Mouse (Mus musculus) forebrain, embryonic 12.5 days (tissue): ENCODE data around the gene Rita1. TPM values are rescaled to one million over a fixed set of nuclear protein-coding genes. Genes with fewer than 3 reads are reported as not detected.

Source experiments
- ATAC-seq: fragments of 200-750 bp; cut with Nextera tagmentation; 2 replicates; pipeline ENCODE4 v1.8.0; 2017; ENCODE audit warnings: moderate TSS enrichment; ENCODE audit not compliant: low FRiP score
- H3K27ac ChIP-seq: fragments of 300-500 bp; sonication (generic); 2 replicates; pipeline ENCODE4 v1.5.1; 2016; ENCODE audit warnings: mild to moderate bottlenecking
- H3K27me3 ChIP-seq: fragments of 300-500 bp; sonication (generic); 2 replicates; pipeline ENCODE4 v1.6.1; 2016; ENCODE audit warnings: mild to moderate bottlenecking
- H3K36me3 ChIP-seq: fragments of 300-500 bp; sonication (generic); replicated peaks from 2 replicates; pipeline ENCODE4 v1.6.1; 2016; ENCODE audit warnings: mild to moderate bottlenecking
- H3K4me1 ChIP-seq: fragments of 300-500 bp; sonication (generic); 2 replicates; pipeline ENCODE4 v1.6.1; 2016
- H3K4me2 ChIP-seq: fragments of 300-500 bp; sonication (generic); 2 replicates; pipeline ENCODE4 v1.6.1; 2016; ENCODE audit warnings: mild to moderate bottlenecking, moderate library complexity
- H3K4me3 ChIP-seq: fragments of 300-500 bp; sonication (generic); replicated peaks from 2 replicates; pipeline ENCODE4 v1.5.1; 2016; ENCODE audit warnings: mild to moderate bottlenecking
- H3K9ac ChIP-seq: fragments of 300-500 bp; sonication (generic); 2 replicates; pipeline ENCODE4 v1.6.1; 2016; ENCODE audit warnings: mild to moderate bottlenecking
- H3K9me3 ChIP-seq: fragments of 300-500 bp; sonication (generic); 2 replicates; pipeline ENCODE4 v1.6.1; 2016
- WGBS: fragments of 180-500 bp; shearing (Covaris S2); methylation state at CpG from one replicate; pipeline ENCODE4 v1.1.7; 2016; 5-methylcytosine and 5-hydroxymethylcytosine counted together
- polyA plus RNA-seq: library from polyadenylated mRNA; unstranded; fragments of >200 nt; fragmentation: Nextera tagmentation; extraction: Ambion mirVana; gene quantifications from 2 replicates; pipeline ENCODE4 v1.2.1, GENCODE M21; 2016

Rita1 gene
- polyA plus RNA-seq, 1 experiment from 2014 or later, result 13.6 TPM

DNA sequence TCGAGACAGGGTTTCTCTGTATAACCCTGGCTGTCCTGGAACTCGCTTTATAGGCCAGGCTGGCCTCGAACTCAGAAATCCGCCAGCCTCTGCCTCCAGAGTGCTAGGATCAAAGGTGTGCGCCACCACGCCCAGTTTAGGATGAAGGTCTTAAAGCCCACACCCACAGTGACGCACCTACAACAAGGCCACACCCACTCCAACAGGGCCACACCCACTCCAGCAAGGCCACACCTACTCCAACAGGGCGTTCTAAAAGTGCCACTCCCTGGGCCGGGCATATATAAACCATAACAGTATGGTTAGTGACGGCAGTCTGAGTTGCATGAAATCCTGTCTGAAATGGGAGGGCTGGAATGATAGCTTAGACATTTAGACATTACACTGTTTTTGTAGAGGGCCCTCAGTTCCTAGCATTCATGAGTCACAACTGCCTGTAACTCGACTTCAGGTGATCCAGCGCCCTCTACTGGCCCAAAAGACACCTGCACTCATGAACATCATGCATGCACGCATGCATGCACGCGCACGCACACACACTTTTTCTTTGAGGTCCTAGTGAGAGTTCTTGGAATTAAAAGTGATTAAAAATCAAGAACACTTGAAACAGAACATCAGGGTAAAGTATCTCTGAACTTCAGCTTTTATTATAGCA lies 21.9 kb downstream of the Rita1 start:
- Histone ChIP-seq H3K27me3 (peaks cover 6% of the 10 kb centered on the region; the same call in 1 of the 2 replicates), H3K9me3 (0 out of 2 replicates have a peak, but pooled peaks cover 3% of the 10 kb centered on the region), H3K36me3 (no peaks in the 10 kb centered on the region), H3K4me1 (peaks cover 25% of the 10 kb centered on the region), H3K9ac (no peak overlapping the region), H3K27ac (no peak overlapping the region), H3K4me2 (no peak overlapping the region), H3K4me3 (no peak overlapping the region)
- WGBS, result 81% methylated on average over 16 of the region's 16 CpGs
- ATAC-seq, result no peak

DNA sequence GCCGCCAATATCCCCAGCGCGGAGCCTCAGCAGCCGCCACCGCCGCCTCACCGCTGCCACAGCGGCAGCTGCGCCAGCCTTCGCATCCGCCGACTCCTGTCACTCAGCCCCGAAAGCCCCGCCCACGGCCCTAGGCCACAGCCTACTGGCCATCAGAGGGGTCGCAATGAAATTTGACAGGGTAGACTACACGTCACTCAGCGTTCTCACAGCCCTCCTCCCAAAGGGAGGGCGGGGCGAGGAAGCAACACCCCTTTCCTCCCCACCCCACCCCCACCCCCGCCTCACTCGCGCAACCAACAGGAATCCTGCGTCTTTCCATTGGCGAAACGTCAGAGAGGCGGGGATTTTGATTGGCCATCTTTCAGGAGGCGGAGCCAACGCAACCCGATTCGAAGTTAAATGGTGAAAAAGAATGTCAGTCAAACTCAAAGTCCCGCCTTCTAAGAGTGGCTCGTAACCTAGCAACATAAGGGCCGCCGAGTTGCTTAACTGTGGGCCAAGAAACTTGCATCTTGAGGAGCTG lies 23.8 kb downstream of the Rita1 start, which contains the start of the genes Tpcn1 and Iqcd:
Gene Tpcn1, minus strand, starts transcription at position 105 of the 526 bp plus-strand sequence.
Gene Iqcd, plus strand, starts transcription at position 448 of the 526 bp plus-strand sequence.
- Histone ChIP-seq H3K4me1 (peaks cover 28% of the 10 kb centered on the region), H3K36me3 (peaks cover 2% of the 10 kb centered on the region), H3K4me2 (peak within 1 kb of the TSS; percentile 92), H3K27ac (0 out of 2 replicates have a peak within 1 kb of the TSS, but pooled peaks have one; percentile 58), H3K27me3 (peaks cover 6% of the 10 kb centered on the region; the same call in 1 of the 2 replicates), H3K9ac (peak within 1 kb of the TSS; percentile 80), H3K9me3 (0 out of 2 replicates have a peak, but pooled peaks cover 3% of the 10 kb centered on the region), H3K4me3 (peak within 1 kb of the TSS; percentile 77)
- ATAC-seq, result peak; percentile 98
- under 1% methylated on average over 35 of the region's 35 CpGs for WGBS

DNA sequence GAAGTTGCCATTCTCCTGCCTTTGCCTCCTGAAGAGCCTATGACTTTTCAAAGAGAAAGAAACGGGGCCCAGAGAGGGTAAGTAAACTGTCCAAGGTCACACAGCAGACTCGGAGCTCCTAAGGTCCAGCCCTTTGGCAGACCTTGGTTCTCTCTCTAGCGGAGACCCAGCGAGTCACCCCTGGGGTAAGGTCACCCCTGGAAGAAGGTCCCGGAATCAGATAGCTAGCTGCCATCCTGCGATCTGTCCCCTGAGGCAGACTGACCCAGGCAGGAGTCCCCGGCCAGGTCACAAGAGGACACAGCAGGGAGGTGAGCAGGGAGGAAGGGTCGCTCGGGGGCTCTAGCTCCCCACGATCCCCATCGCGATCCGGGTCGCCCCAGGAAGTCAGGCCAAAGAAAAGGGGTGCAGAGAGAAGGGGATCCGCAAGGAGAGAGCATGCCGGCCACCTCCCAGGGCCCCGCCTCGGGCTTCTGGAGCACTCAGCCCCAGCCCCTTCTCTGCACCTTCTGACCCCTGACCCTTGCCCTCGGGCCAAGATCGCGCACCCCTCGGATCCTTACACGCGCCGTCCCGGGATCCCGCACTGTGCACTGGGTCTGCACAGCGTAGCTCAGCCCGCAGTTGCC lies 24.3 kb downstream of the Rita1 start:
- peaks cover 28% of the 10 kb centered on the region for H3K4me1 ChIP-seq
- H3K27me3 ChIP-seq, result peaks cover 6% of the 10 kb centered on the region; the same call in 1 of the 2 replicates
- peaks cover 7% of the 10 kb centered on the region for H3K36me3 ChIP-seq
- 0 out of 2 replicates have a peak, but pooled peaks cover 3% of the 10 kb centered on the region for H3K9me3 ChIP-seq
- 0 out of 2 replicates have a peak overlapping the region, but pooled peaks have one; percentile 58 for H3K27ac ChIP-seq
- 3% methylated on average over 28 of the region's 29 CpGs for WGBS
- peak overlapping the region; percentile 77 for H3K4me3 ChIP-seq
- no peak for ATAC-seq
- peak overlapping the region; percentile 80 for H3K9ac ChIP-seq
- H3K4me2 ChIP-seq, result peak overlapping the region; percentile 92

DNA sequence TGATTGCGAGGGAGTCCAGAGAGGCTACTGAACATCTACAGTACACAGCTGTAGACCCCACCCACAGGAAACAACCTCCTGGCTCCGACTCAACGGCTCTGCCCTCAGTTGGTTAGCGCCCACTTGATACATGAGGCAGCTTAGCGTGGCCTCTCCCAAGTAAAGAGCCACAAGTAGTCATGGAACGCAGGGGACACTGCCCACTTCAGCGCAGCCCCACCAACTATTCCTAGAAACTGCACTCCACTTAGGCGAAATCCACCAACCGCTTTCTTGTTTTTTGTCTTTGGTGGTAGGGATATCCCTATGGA lies 24.8 kb downstream of the Rita1 start:
- Histone ChIP-seq H3K4me3 (peak overlapping the region; percentile 77), H3K4me1 (peaks cover 28% of the 10 kb centered on the region), H3K27ac (no peak overlapping the region), H3K36me3 (peaks cover 11% of the 10 kb centered on the region), H3K27me3 (peaks cover 6% of the 10 kb centered on the region; the same call in 1 of the 2 replicates), H3K9me3 (0 out of 2 replicates have a peak, but pooled peaks cover 3% of the 10 kb centered on the region), H3K4me2 (peak overlapping the region; percentile 92), H3K9ac (peak overlapping the region; percentile 80; the same call in 1 of the 2 replicates)
- 44% methylated on average over 9 of the region's 9 CpGs for WGBS
- no peak for ATAC-seq

DNA sequence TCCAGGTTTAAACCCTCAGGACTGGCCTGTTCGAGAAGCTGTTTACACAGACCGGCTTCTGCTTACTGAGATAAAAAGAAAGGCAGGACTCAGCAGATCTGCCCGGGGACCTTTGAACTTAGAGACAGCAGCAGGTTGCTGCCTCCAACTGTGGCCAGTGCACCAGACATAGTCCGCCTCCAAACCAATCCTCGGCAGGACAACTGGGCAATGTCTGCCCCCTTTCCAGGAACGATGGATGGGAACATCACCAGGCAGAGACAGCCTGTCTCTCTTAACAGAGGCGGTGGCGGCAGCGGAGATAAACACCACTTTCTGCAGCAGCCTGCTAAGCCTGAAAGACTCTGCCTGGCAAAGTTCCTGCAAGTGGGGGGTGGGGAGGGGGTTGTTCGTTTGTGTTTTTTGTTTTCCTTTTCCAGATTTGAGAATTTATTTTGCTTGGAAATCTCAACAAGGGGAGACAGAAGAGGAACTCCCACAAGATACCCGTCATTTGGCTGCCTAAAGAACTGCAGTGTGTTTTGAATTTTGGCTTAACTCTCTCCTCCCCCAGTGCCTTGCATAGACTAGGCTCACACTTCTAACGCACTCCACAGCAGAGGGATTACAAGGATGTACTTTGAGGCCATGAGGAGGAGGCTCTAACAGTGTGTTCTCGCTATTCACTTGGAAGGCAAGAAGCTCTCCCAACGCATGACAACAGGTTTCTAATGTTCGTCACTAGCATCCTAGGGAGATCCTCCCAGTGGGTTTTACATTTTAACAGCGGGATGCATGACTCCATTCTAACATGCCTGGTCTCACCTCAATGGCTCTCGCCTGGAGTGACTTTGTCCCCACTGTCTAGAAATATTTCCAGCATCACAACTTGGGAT lies 25.4 kb downstream of the Rita1 start:
- Histone ChIP-seq H3K4me3 (peak overlapping the region; percentile 77), H3K9ac (peak overlapping the region; percentile 38; the same call in 1 of the 2 replicates), H3K9me3 (0 out of 2 replicates have a peak, but pooled peaks cover 3% of the 10 kb centered on the region), H3K36me3 (peaks cover 11% of the 10 kb centered on the region), H3K4me1 (peaks cover 28% of the 10 kb centered on the region), H3K27me3 (peaks cover 6% of the 10 kb centered on the region; the same call in 1 of the 2 replicates), H3K4me2 (peak overlapping the region; percentile 92), H3K27ac (0 out of 2 replicates have a peak overlapping the region, but pooled peaks have one; percentile 25)
- 14% methylated on average over 17 of the region's 17 CpGs for WGBS
- ATAC-seq, result no peak

DNA sequence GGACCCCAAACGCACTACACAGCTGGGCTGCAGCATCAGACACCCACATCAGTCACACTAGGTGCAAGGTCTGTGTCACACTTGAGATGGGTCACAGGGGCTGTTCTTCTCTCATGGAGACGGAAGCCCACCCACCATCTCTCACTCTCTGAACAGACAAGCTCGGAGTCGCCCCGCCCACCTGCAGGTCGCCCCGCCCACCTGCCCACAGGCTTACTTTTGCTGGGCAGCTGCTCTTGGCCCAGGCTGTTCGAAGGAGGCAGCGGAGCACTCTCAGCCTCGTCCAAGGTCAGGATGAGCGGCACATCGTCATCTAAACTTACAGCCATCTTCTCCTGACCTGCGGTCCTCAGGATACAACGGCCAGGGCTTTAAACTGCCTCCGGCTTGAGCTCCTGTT lies 27.4 kb downstream of the Rita1 start:
- no peak for ATAC-seq
- Histone ChIP-seq H3K4me1 (peaks cover 31% of the 10 kb centered on the region), H3K27ac (no peak overlapping the region), H3K36me3 (peaks cover 18% of the 10 kb centered on the region), H3K4me2 (no peak overlapping the region), H3K9me3 (no peaks in the 10 kb centered on the region), H3K9ac (no peak overlapping the region), H3K4me3 (no peak overlapping the region), H3K27me3 (peaks cover 6% of the 10 kb centered on the region; the same call in 1 of the 2 replicates)
- WGBS, result 40% methylated on average over 15 of the region's 15 CpGs

DNA sequence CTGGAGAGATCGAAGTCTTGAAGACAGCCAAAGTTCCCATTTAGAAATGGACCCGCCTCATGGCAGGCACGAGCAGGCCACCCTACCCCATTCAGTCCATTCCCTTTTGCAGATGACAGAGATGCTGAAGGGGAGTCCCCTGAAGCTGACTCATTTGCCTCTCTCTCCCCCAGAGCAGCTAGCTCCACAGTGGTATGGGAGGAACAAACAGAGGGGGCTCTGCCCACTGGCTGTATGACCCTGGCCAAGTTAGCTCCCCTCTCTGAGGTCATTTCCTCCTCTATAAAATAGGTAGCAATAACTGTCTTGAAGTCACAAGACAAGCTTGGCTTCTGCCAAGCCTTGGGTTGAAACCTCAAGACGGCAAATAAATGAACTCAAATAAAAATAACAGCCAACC lies 28.9 kb downstream of the Rita1 start:
- Histone ChIP-seq H3K4me2 (no peak overlapping the region), H3K4me3 (no peak overlapping the region), H3K9ac (no peak overlapping the region), H3K27ac (no peak overlapping the region), H3K9me3 (no peaks in the 10 kb centered on the region), H3K4me1 (peaks cover 41% of the 10 kb centered on the region), H3K27me3 (peaks cover 6% of the 10 kb centered on the region; the same call in 1 of the 2 replicates), H3K36me3 (peaks cover 18% of the 10 kb centered on the region)
- 94% methylated on average over 4 of the region's 4 CpGs for WGBS
- ATAC-seq, result no peak

DNA sequence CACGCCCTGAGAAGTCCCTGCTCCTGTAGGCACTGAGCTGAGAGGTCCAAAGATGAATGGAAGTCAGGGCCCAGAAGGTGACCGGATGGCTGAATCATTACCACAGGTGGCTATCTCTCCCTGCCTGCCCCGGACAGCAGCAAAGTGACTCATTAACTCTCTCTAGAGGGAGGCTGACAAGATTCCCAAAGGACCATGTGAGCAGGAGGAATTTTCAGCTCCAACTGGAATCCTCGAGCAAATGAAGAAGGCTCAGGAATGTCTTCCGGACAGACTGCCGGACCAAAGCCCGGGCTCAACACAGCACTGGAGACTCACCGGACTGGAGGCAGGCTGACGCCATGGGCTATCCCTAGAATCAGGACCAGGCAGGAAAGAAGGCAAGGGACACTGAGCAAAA lies 30.4 kb downstream of the Rita1 start:
- Histone ChIP-seq H3K36me3 (peaks cover 18% of the 10 kb centered on the region), H3K9ac (no peak overlapping the region), H3K4me3 (no peak overlapping the region), H3K4me2 (no peak overlapping the region), H3K4me1 (peaks cover 37% of the 10 kb centered on the region), H3K27me3 (no peaks in the 10 kb centered on the region), H3K9me3 (no peaks in the 10 kb centered on the region), H3K27ac (no peak overlapping the region)
- no peak for ATAC-seq
- 90% methylated on average over 9 of the region's 9 CpGs for WGBS

DNA sequence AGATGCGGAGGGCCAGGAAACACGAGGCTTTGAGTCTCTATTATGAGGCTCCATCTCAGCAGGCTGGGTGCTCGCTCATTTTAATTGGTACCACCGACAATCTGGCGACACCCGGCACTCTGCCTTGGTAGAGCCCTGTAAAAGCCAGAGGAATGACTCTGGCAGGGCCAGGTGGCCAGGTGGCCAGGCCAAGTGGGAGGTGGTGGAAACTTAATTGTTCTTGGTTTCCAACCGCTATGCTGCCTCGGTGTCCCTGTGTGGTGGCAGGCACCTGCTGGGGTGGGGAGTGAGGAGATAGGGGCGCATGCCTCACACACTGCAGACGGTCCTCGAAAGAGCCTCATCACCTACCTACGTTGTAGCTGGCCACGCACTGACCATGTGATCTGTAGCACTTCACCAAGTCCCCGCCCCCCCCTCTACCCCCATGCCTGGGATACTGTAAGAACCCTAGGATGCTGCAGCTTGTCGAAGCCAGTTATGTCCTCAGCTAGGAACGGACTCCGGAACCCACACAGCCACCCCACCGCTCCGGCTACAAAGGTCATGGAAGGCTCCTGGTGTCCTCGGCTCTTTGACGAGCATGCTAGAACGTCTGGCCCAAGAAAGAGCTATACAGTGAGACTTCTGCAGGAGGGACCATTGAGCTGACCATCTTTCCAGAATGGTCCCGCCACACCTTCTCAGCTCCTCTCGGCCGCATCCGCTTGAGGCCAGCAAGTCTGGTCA lies 32.3 kb downstream of the Rita1 start:
- Histone ChIP-seq H3K4me2 (no peak overlapping the region), H3K36me3 (peaks cover 18% of the 10 kb centered on the region), H3K4me3 (no peak overlapping the region), H3K9me3 (no peaks in the 10 kb centered on the region), H3K27me3 (no peaks in the 10 kb centered on the region), H3K9ac (no peak overlapping the region), H3K27ac (peak overlapping the region; percentile 53; the same call in 1 of the 2 replicates), H3K4me1 (peaks cover 32% of the 10 kb centered on the region)
- no peak for ATAC-seq
- 88% methylated on average over 26 of the region's 26 CpGs for WGBS

DNA sequence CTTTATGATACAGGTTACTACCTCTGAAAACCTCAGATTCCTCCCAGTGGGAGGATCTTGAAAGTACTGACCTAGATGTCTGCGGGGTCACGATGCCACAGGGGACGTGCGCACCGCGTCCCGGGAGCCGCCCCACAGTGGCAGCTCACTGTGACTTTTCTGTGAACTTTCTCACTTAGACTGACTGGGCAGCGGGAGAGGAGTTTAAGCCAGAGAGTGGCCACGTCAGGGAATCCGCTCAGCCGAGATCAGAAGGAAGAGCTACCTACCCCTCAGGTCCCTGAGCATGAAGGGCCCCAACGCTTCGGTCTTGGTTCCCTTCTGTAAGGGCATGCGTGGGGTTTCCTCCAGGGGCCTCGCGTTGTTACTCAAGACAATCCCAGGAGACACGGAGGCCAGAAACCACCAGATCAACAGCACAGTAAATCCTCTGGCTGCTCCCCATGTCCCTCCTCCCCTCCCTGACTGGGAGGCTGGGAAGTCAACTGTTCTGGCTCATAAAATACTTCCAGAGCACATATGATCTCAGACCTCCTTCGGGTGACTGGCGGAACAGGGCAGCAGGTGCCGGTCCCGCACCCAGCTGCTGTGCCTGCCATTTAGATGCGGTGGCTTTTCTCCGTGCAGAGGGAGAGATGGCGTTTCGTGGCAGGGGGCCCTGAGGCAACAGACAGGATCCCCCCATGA lies 33.0 kb downstream of the Rita1 start:
- H3K27me3 ChIP-seq, result no peaks in the 10 kb centered on the region
- H3K4me1 ChIP-seq, result peaks cover 30% of the 10 kb centered on the region
- peak overlapping the region; percentile 53; the same call in 1 of the 2 replicates for H3K27ac ChIP-seq
- ATAC-seq, result no peak
- no peaks in the 10 kb centered on the region for H3K9me3 ChIP-seq
- H3K4me2 ChIP-seq, result no peak overlapping the region
- H3K4me3 ChIP-seq, result no peak overlapping the region
- H3K36me3 ChIP-seq, result peaks cover 18% of the 10 kb centered on the region
- H3K9ac ChIP-seq, result no peak overlapping the region
- WGBS, result 82% methylated on average over 26 of the region's 26 CpGs
